34 mouse cellular contexts compared by ENCODE assay signal in the genomic region with DNA sequence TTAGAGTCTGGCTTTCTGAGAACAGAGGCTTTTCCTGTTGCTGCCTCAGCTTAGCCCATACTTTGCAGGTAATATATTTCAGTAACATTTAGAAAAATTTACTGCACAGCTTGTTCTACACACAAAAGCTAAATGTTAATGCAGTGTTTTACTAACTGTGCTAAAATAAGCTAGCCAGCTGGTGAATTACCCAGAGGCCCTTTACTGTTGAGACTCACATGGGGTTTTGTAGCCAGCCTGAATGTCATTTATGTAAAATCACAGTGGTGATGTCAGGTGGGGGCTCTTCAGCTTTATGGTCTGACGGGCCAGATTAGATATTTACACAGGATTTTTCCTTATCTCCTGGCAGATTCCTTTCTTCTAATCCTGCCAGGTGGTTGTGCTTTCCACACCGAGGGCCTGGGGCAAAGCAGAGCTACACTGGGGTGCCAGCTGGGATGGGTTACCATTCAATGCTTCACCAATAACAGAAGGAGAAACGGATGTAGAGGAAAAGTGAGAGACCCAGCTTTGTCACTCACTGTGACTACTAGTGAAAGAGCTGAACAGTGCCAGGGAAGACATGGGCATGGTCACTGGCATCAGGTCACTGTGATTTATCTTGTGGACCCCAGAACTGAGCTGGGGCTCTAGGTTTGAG. TPM values are rescaled to one million over a fixed set of nuclear protein-coding genes. Genes with fewer than 3 reads are reported as not detected.
DNase-seq lines count a peak whose midpoint lies in the region; ATAC-seq lines count a peak whose summit lies in the region.
"Had no signal": no experiment of that assay in that cellular context is flagged by ENCODE, and none has a peak within 500 bp of the region (broad histone marks: within the 10 kb centered on the region; RNA-seq: fewer than 3 reads in every experiment).

No protein-coding gene starts in this region.

- H3K9me3 ChIP-seq in forebrain, embryonic 13.5 days (replicated peaks), result no peaks in the 10 kb centered on the region
- H3K9me3 ChIP-seq in forebrain, embryonic 12.5 days, result no peaks in the 10 kb centered on the region
- H3K9me3 ChIP-seq: embryonic facial prominence, embryonic 10.5 days; hindbrain, embryonic 15.5 days; midbrain, embryonic 15.5 days; neural tube, embryonic 13.5 days had no signal

- H3K27ac ChIP-seq in forebrain, embryonic 13.5 days, result no peak overlapping the region
- no peak overlapping the region for H3K27ac ChIP-seq in forebrain, embryonic 12.5 days
- H3K27ac ChIP-seq: embryonic facial prominence, embryonic 10.5 days; hindbrain, embryonic 15.5 days; kidney, postnatal 0 days; midbrain, embryonic 15.5 days; neural tube, embryonic 13.5 days; stomach, postnatal 0 days had no signal

- peak; percentile 6 for DNase-seq in layer of hippocampus, adult 9-11 months
- DNase-seq in layer of hippocampus, postnatal 25 days (ENCODE audit: extremely low spot score in 1 of 2, low spot score in 1 of 2), result no peak
- peak; percentile 0 for DNase-seq in retina, postnatal 1 day
- no peak for DNase-seq in retina, embryonic 14.5 days (ENCODE audit: low spot score)
- peak; percentile 3 to 6 for DNase-seq in right cerebral cortex, postnatal 36 days (ENCODE audit: low spot score in 2 of 2)
- no peak for DNase-seq in cerebellum, postnatal 4 days (ENCODE audit: low spot score in 2 of 2)
- DNase-seq: adrenal gland, adult 8-10 months; cerebellum, adult 9-10 months; kidney, adult 2 months; layer of hippocampus, postnatal 36 days; lung, postnatal 4 days had no signal

- no peaks in the 10 kb centered on the region for H3K4me1 ChIP-seq in forebrain, embryonic 13.5 days
- H3K4me1 ChIP-seq in forebrain, embryonic 12.5 days, result no peaks in the 10 kb centered on the region
- H3K4me1 ChIP-seq: embryonic facial prominence, embryonic 10.5 days; hindbrain, embryonic 15.5 days; midbrain, embryonic 15.5 days; neural tube, embryonic 13.5 days had no signal

- peak; percentile 43; the same call in 1 of the 2 replicates for ATAC-seq in forebrain, embryonic 13.5 days
- ATAC-seq in forebrain, embryonic 12.5 days (ENCODE audit: low FRiP score), result no peak
- ATAC-seq: activated CD4-positive, CD25-positive, alpha-beta regulatory T cell, adult 4 months; midbrain, embryonic 15.5 days had no signal

- no peaks in the 10 kb centered on the region for H3K36me3 ChIP-seq in forebrain, embryonic 13.5 days (ENCODE audit: poor library complexity, severe bottlenecking)
- H3K36me3 ChIP-seq in forebrain, embryonic 12.5 days (replicated peaks), result no peaks in the 10 kb centered on the region
- H3K36me3 ChIP-seq: embryonic facial prominence, embryonic 10.5 days; hindbrain, embryonic 15.5 days; midbrain, embryonic 15.5 days; neural tube, embryonic 13.5 days had no signal

- no peak overlapping the region for H3K9ac ChIP-seq in forebrain, embryonic 13.5 days
- no peak overlapping the region for H3K9ac ChIP-seq in forebrain, embryonic 12.5 days
- H3K9ac ChIP-seq: hindbrain, embryonic 15.5 days; midbrain, embryonic 15.5 days; neural tube, embryonic 13.5 days had no signal

- H3K4me2 ChIP-seq in forebrain, embryonic 13.5 days, result no peak overlapping the region
- H3K4me2 ChIP-seq in forebrain, embryonic 12.5 days, result no peak overlapping the region
- H3K4me2 ChIP-seq: heart, embryonic 11.5 days; hindbrain, embryonic 15.5 days; midbrain, embryonic 15.5 days; neural tube, embryonic 13.5 days had no signal

- no peaks in the 10 kb centered on the region for H3K27me3 ChIP-seq in forebrain, embryonic 13.5 days
- H3K27me3 ChIP-seq in forebrain, embryonic 12.5 days, result no peaks in the 10 kb centered on the region
- H3K27me3 ChIP-seq: hindbrain, embryonic 15.5 days; midbrain, embryonic 15.5 days; neural tube, embryonic 13.5 days had no signal

- H3K4me3 ChIP-seq in forebrain, embryonic 13.5 days, result no peak overlapping the region
- H3K4me3 ChIP-seq in forebrain, embryonic 12.5 days (replicated peaks), result no peak overlapping the region
- H3K4me3 ChIP-seq: embryonic facial prominence, embryonic 10.5 days; hindbrain, embryonic 15.5 days; midbrain, embryonic 15.5 days; myocyte; neural tube, embryonic 13.5 days had no signal

- WGBS in forebrain, embryonic 13.5 days, result 68% methylated on average over 3 of the region's 3 CpGs
- 56% methylated on average over 3 of the region's 3 CpGs for WGBS in forebrain, embryonic 12.5 days

RNA-seq across cellular contexts. Expression of a gene that starts 48.8 kb away (rescaled TPM):
- not detected in 2 replicates for polyA plus RNA-seq in forebrain, embryonic 13.5 days (2015; fragmentation: Nextera tagmentation; extraction: Ambion mirVana)
- not detected in 2 replicates for polyA plus RNA-seq in forebrain, embryonic 12.5 days (2016; fragmentation: Nextera tagmentation; extraction: Ambion mirVana)
- not detected for total RNA-seq in layer of hippocampus, postnatal 25 days (2021)
- total RNA-seq: adrenal gland, adult 8-10 months; common myeloid progenitor, adult 5-6 weeks; gastrocnemius, adult 8-10 months; hematopoietic stem cell, adult 5-6 weeks; layer of hippocampus, postnatal 36 days; liver, adult 2 months; megakaryocyte-erythroid progenitor cell, adult 5-6 weeks had no signal
- polyA plus RNA-seq: activated CD4-positive, CD25-positive, alpha-beta regulatory T cell, adult 4 months; embryonic facial prominence, embryonic 10.5 days; heart, embryonic 11.5 days; heart, postnatal 0 days; hindbrain, embryonic 15.5 days; intestine, embryonic 14.5 days; kidney, adult 2 months; kidney, postnatal 0 days; large intestine, adult 2 months; limb, embryonic 11.5 days; liver, adult 2 months; liver, embryonic 16.5 days; lung, embryonic 16.5 days; midbrain, embryonic 15.5 days; myocyte; neural tube, embryonic 13.5 days; small intestine, adult 2 months; stomach, postnatal 0 days had no signal

Comparison
In these comparisons a context has a peak if more than half of its experiments do, and no peak if none do; other contexts are left out.
1. DNase-seq: peak in layer of hippocampus, adult 9-11 months (single experiment), retina, postnatal 1 day (single experiment) and right cerebral cortex, postnatal 36 days (2 of 2); none in layer of hippocampus, postnatal 25 days (0 of 2), retina, embryonic 14.5 days (single experiment) and cerebellum, postnatal 4 days (0 of 2).